Mouse (Mus musculus) stomach, embryonic 16.5 days (tissue): ENCODE data around the gene Cyfip2. TPM values are rescaled to one million over a fixed set of nuclear protein-coding genes. Genes with fewer than 3 reads are reported as not detected.

Experiments used
- ATAC-seq: fragments of 200-750 bp; cut with Nextera tagmentation; 2 replicates; pipeline ENCODE4 v1.8.0; 2017; ENCODE audit warnings: moderate number of reproducible peaks, moderate TSS enrichment; ENCODE audit not compliant: insufficient read depth, low FRiP score
- H3K27ac ChIP-seq: fragments of 300-500 bp; sonication (generic); 2 replicates; pipeline ENCODE4 v1.5.1; 2014; ENCODE audit warnings: low read length
- H3K27me3 ChIP-seq: fragments of 300-500 bp; sonication (generic); 2 replicates; pipeline ENCODE4 v1.6.1; 2014; ENCODE audit warnings: low read length, control low read depth, mixed read lengths; ENCODE audit not compliant: control insufficient read depth, insufficient read depth
- H3K36me3 ChIP-seq: fragments of 300-500 bp; sonication (generic); 2 replicates; pipeline ENCODE4 v1.6.1; 2014; ENCODE audit warnings: low read length; ENCODE audit not compliant: control insufficient read depth, insufficient read depth
- H3K4me1 ChIP-seq: fragments of 300-500 bp; sonication (generic); 2 replicates; pipeline ENCODE4 v1.6.1; 2014; ENCODE audit warnings: low read length, control low read depth, mixed read lengths; ENCODE audit not compliant: control insufficient read depth, insufficient read depth
- H3K4me2 ChIP-seq: fragments of 300-500 bp; sonication (generic); 2 replicates; pipeline ENCODE4 v1.6.1; 2014; ENCODE audit warnings: low read depth, low read length, mixed read lengths
- H3K4me3 ChIP-seq: fragments of 300-500 bp; sonication (generic); replicated peaks from 2 replicates; pipeline ENCODE4 v1.5.1; 2014; ENCODE audit warnings: mild to moderate bottlenecking, low read length
- H3K9ac ChIP-seq: fragments of 300-500 bp; sonication (generic); 2 replicates; pipeline ENCODE4 v1.6.1; 2014; ENCODE audit warnings: low read length
- H3K9me3 ChIP-seq: fragments of 300-500 bp; sonication (generic); replicated peaks from 2 replicates; pipeline ENCODE4 v1.6.1; 2016; ENCODE audit warnings: low read length, control low read depth; ENCODE audit not compliant: control insufficient read depth
- WGBS: fragments of 180-500 bp; shearing (Covaris S2); extraction: QIAGEN DNeasy Blood & Tissue Kit; methylation state at CpG from one replicate; pipeline ENCODE4 v1.1.7; 2014; 5-methylcytosine and 5-hydroxymethylcytosine counted together
- polyA plus RNA-seq: library from polyadenylated mRNA; unstranded; fragments of >200 nt; fragmentation: Nextera tagmentation; extraction: Ambion mirVana; gene quantifications from 2 replicates; pipeline ENCODE4 v1.2.1, GENCODE M21; 2015

Gene Cyfip2
- 7.3 and 8.1 TPM in 2 replicates for polyA plus RNA-seq

DNA sequence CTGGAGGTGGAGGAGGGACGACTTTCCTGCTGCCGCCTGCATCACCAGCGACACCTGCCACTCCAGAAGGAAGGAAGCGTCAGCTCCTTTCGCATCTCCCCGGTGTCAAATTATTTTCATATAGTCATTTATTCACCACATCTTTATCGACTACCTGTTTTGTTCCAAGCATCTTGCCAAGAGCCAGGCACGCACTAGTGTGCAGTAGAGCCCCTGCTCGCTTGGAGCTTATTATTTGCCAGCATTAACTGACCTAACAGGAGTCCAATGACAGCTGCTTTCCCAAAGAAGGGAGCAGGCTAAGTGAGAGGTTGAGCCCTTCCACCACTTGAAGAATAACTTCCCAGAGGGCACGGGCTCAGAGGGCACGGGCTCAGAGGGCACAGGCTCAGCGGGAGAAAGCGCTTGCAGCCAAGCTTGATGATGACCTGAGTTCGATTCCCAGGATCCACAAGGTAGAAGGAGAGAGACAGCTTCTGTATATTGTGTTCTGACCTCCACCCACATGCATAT is at the start of gene Cyfip2:
Gene Cyfip2 (minus strand): TSS at position 337 of the 513 bp plus-strand sequence.
- no peak within 1 kb of the TSS for H3K27ac ChIP-seq
- peaks cover 8% of the 10 kb centered on the region for H3K4me1 ChIP-seq
- H3K9me3 ChIP-seq: no peaks in the 10 kb centered on the region
- 6% methylated on average over 14 of the region's 14 CpGs for WGBS
- H3K4me2 ChIP-seq: peak within 1 kb of the TSS; percentile 98
- no peaks in the 10 kb centered on the region for H3K27me3 ChIP-seq
- no peak for ATAC-seq
- peak within 1 kb of the TSS; percentile 79 for H3K9ac ChIP-seq
- H3K36me3 ChIP-seq: no peaks in the 10 kb centered on the region
- peak within 1 kb of the TSS; percentile 76 for H3K4me3 ChIP-seq

DNA sequence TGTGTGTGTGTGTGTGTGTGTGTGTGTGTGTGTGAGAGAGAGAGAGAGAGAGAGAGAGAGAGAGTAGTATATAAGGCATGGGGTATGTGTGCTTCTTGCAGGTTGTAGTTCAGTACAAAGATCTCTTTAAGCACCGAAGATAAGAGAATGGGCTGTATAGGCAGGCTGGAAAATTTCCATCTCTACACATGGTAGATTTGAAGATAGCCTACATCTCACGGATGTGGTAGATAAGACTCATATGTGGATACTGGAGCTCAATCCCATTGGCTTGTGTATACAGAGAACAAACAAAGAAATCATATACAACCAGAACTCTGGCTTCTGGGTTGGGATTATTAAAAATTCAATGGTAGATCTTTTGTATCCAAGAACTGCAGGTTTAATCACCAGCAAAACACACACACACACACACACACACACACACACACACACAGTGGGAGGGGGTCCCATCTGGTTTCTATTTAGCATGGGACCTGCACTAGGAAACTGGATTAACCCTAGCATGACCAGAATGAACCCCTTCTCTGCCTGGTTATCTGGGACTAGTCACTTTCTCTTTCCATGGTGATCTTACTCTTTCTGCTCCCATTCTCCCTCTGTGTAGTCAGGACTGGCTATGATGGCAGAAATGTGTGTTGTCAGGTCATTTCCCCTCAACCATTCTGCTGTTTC is 48.5 kb upstream of the Cyfip2 start:
- Histone ChIP-seq H3K36me3 (no peaks in the 10 kb centered on the region), H3K27ac (no peak overlapping the region), H3K4me1 (no peaks in the 10 kb centered on the region), H3K9me3 (no peaks in the 10 kb centered on the region), H3K27me3 (no peaks in the 10 kb centered on the region), H3K9ac (no peak overlapping the region), H3K4me2 (no peak overlapping the region), H3K4me3 (no peak overlapping the region)
- 70% methylated on average over 2 of the region's 2 CpGs for WGBS
- no peak for ATAC-seq

- H3K27ac ChIP-seq: no peak overlapping the region
- H3K4me1 ChIP-seq: no peaks in the 10 kb centered on the region
- no peaks in the 10 kb centered on the region for H3K27me3 ChIP-seq
- no peak overlapping the region for H3K9ac ChIP-seq
- H3K4me2 ChIP-seq: no peak overlapping the region
- H3K36me3 ChIP-seq: no peaks in the 10 kb centered on the region
- H3K4me3 ChIP-seq: no peak overlapping the region
- ATAC-seq: no peak
- 47% methylated on average over 1 of the region's 1 CpGs for WGBS
- H3K9me3 ChIP-seq: no peaks in the 10 kb centered on the region
Measured at GRCm38 (mm10) chr11:46358369-46358768, 45.7 kb upstream of the Cyfip2 start.

- Histone ChIP-seq H3K9me3 (no peaks in the 10 kb centered on the region), H3K4me2 (no peak overlapping the region), H3K4me3 (no peak overlapping the region), H3K27me3 (no peaks in the 10 kb centered on the region), H3K9ac (no peak overlapping the region), H3K36me3 (no peaks in the 10 kb centered on the region), H3K4me1 (0 out of 2 replicates have a peak, but pooled peaks cover 3% of the 10 kb centered on the region), H3K27ac (no peak overlapping the region)
- ATAC-seq: no peak
- WGBS: 42% methylated on average over 2 of the region's 2 CpGs
Measured at GRCm38 (mm10) chr11:46349681-46350410, 37.2 kb upstream of the Cyfip2 start.

- no peak overlapping the region for H3K27ac ChIP-seq
- ATAC-seq: no peak
- 0 out of 2 replicates have a peak, but pooled peaks cover 3% of the 10 kb centered on the region for H3K4me1 ChIP-seq
- no peak overlapping the region for H3K9ac ChIP-seq
- no peaks in the 10 kb centered on the region for H3K27me3 ChIP-seq
- no peak overlapping the region for H3K4me3 ChIP-seq
- H3K36me3 ChIP-seq: no peaks in the 10 kb centered on the region
- WGBS: 80% methylated on average over 3 of the region's 3 CpGs
- no peak overlapping the region for H3K4me2 ChIP-seq
- H3K9me3 ChIP-seq: no peaks in the 10 kb centered on the region
Measured at GRCm38 (mm10) chr11:46348416-46348815, 35.8 kb upstream of the Cyfip2 start.

GRCm38 (mm10) chr11:46347756-46348155 is 35.1 kb upstream of the Cyfip2 start:
- Histone ChIP-seq H3K9me3 (no peaks in the 10 kb centered on the region), H3K27me3 (no peaks in the 10 kb centered on the region), H3K4me3 (no peak overlapping the region), H3K4me1 (0 out of 2 replicates have a peak, but pooled peaks cover 3% of the 10 kb centered on the region), H3K4me2 (no peak overlapping the region), H3K27ac (no peak overlapping the region), H3K9ac (no peak overlapping the region), H3K36me3 (no peaks in the 10 kb centered on the region)
- WGBS: 75% methylated on average over 5 of the region's 5 CpGs
- ATAC-seq: no peak

GRCm38 (mm10) chr11:46343886-46344546 is 31.4 kb upstream of the Cyfip2 start:
- H3K27ac ChIP-seq: no peak overlapping the region
- no peak overlapping the region for H3K4me3 ChIP-seq
- no peak overlapping the region for H3K4me2 ChIP-seq
- no peaks in the 10 kb centered on the region for H3K27me3 ChIP-seq
- H3K36me3 ChIP-seq: no peaks in the 10 kb centered on the region
- H3K9ac ChIP-seq: no peak overlapping the region
- no peak for ATAC-seq
- no peaks in the 10 kb centered on the region for H3K9me3 ChIP-seq
- H3K4me1 ChIP-seq: no peaks in the 10 kb centered on the region
- WGBS: 22% methylated on average over 5 of the region's 5 CpGs

DNA sequence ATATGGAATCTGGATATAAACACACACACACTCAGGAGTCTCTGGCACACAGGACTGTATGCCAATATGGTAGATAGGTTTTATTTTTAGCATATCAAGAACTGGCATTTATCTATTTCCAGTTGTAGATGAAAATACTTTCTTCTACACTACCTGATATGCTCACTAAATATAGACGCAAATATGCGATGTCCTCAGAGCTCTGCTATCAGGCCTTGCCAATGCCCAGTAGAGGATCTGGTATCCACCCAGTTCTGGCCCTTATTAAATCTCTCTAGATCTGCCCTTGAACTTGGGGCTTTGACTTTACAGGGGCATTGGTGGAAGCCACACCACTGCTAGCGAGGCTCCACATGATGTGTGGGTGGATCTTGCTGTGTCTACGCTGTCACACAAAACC is 29.3 kb upstream of the Cyfip2 start:
- 92% methylated on average over 4 of the region's 4 CpGs for WGBS

GRCm38 (mm10) chr11:46336020-46336419 is 23.4 kb upstream of the Cyfip2 start:
- Histone ChIP-seq H3K4me3 (no peak overlapping the region), H3K4me1 (no peaks in the 10 kb centered on the region), H3K9me3 (no peaks in the 10 kb centered on the region), H3K36me3 (no peaks in the 10 kb centered on the region), H3K27me3 (no peaks in the 10 kb centered on the region), H3K27ac (no peak overlapping the region), H3K9ac (no peak overlapping the region), H3K4me2 (no peak overlapping the region)
- no peak for ATAC-seq
- 89% methylated on average over 5 of the region's 5 CpGs for WGBS

More for the DNA sequence above, 29.3 kb upstream of the Cyfip2 start:
- H3K27ac ChIP-seq: no peak overlapping the region
- H3K9me3 ChIP-seq: no peaks in the 10 kb centered on the region
- H3K4me1 ChIP-seq: no peaks in the 10 kb centered on the region
- no peaks in the 10 kb centered on the region for H3K27me3 ChIP-seq
- no peak overlapping the region for H3K9ac ChIP-seq
- H3K4me3 ChIP-seq: no peak overlapping the region
- ATAC-seq: no peak
- no peak overlapping the region for H3K4me2 ChIP-seq
- no peaks in the 10 kb centered on the region for H3K36me3 ChIP-seq
